Mouse (Mus musculus): Measurements from ENCODE around the gene Efna5. TPM values are rescaled to one million over a fixed set of nuclear protein-coding genes. Genes with fewer than 3 reads are reported as not detected.

The Efna5 gene
- total and polyA plus RNA-seq, 3 experiments: 0.04 to 0.23 TPM; not detected in 1

- H3K9me3 ChIP-seq (replicated peaks; ENCODE audit: low read length): no peaks in the 10 kb centered on the region
- no peak overlapping the region for H3K4me3 ChIP-seq (replicated peaks in 1 of 3; ENCODE audit: low read depth in 2 of 3, low read length in 2 of 3, poor library complexity in 1 of 3)
- H3K9ac ChIP-seq (ENCODE audit: insufficient read depth, low read depth): no peak overlapping the region
- H3K27ac ChIP-seq (ENCODE audit: insufficient read depth, low read depth): no peak overlapping the region
- in situ Hi-C loops (cut with MboI; ENCODE audit: low pct_ligation_motif_present, low pct_unique_long_range_greater_than_20kb, low sequenced_read_pairs): no loop called here
- no peaks in the 10 kb centered on the region for H3K4me1 ChIP-seq (ENCODE audit: control insufficient read depth in 1 of 2, insufficient read depth in 2 of 2)
- DNase-seq (ENCODE audit: extremely low read depth): no peak
- H3K4me2 ChIP-seq (ENCODE audit: insufficient read depth, low read depth, poor library complexity, severe bottlenecking): no peak overlapping the region
- no peaks in the 10 kb centered on the region for H3K36me3 ChIP-seq (replicated peaks in 1 of 2; ENCODE audit: control insufficient read depth in 1 of 2, insufficient read depth in 1 of 2, low read length in 1 of 2)
- H3K79me2 ChIP-seq (replicated peaks; ENCODE audit: control insufficient read depth, extremely low read depth, insufficient read depth, poor library complexity, severe bottlenecking): no peaks in the 10 kb centered on the region
- dilution Hi-C loops (cut with MboI; ENCODE audit: extremely low pct_ligation_motif_present, extremely low pct_unique_long_range_greater_than_20kb, low sequenced_read_pairs): no loop called here
- no peaks in the 10 kb centered on the region for H3K27me3 ChIP-seq (replicated peaks)
- TF ChIP-seq POLR2AphosphoS2 (IDR thresholded peaks at IDR 0.05; ENCODE audit: low read depth, low read length) (no peak), MXI1 (IDR thresholded peaks at IDR 0.05; ENCODE audit: low read depth, low read length) (no peak), ZKSCAN1 (IDR thresholded peaks at IDR 0.05; ENCODE audit: borderline replicate concordance, low read depth, low read length) (no peak), USF2 (conservative IDR thresholded peaks at IDR 0.05; ENCODE audit: low read depth, low read length) (no peak), MEF2A (IDR thresholded peaks at IDR 0.05; ENCODE audit: borderline replicate concordance, low read depth, low read length) (no peak), EP300 (IDR thresholded peaks at IDR 0.05; ENCODE audit: low read length) (no peak), KAT2A (IDR thresholded peaks at IDR 0.05; ENCODE audit: insufficient replicate concordance, low read length) (no peak), CTCF (conservative IDR thresholded peaks at IDR 0.05 in 1 of 2, IDR thresholded peaks at IDR 0.05 in 1 of 2; ENCODE audit: low read depth in 2 of 2, low read length in 2 of 2) (no peak), RAD21 (IDR thresholded peaks at IDR 0.05; ENCODE audit: low read depth, low read length) (no peak)
Observed at GRCm38 (mm10) chr17:62646836-62647235, 234.3 kb downstream of the Efna5 start.

- TF ChIP-seq ELF1 (IDR thresholded peaks at IDR 0.05; ENCODE audit: low read depth, low read length) (no peak), MAX (IDR thresholded peaks at IDR 0.05; ENCODE audit: low read length) (no peak), BHLHE40 (IDR thresholded peaks at IDR 0.05; ENCODE audit: low read depth, low read length) (no peak), ZMIZ1 (IDR thresholded peaks at IDR 0.05; ENCODE audit: low read depth, low read length) (no peak), IRF4 (IDR thresholded peaks at IDR 0.05; ENCODE audit: low read depth, low read length) (no peak), EP300 (IDR thresholded peaks at IDR 0.05; ENCODE audit: low read length) (no peak), RCOR1 (conservative IDR thresholded peaks at IDR 0.05; ENCODE audit: low read depth, low read length) (no peak), POLR2A (IDR thresholded peaks at IDR 0.05; ENCODE audit: low read depth, low read length) (no peak), HCFC1 (IDR thresholded peaks at IDR 0.05; ENCODE audit: low read depth, low read length) (no peak), NRF1 (IDR thresholded peaks at IDR 0.05; ENCODE audit: low read depth, low read length) (no peak), SIN3A (IDR thresholded peaks at IDR 0.05; ENCODE audit: low read length) (no peak), MXI1 (IDR thresholded peaks at IDR 0.05; ENCODE audit: low read depth, low read length) (no peak), ZC3H11A (IDR thresholded peaks at IDR 0.05; ENCODE audit: low read depth, low read length) (no peak), USF1 (IDR thresholded peaks at IDR 0.05; ENCODE audit: low read depth, low read length) (no peak), USF2 (conservative IDR thresholded peaks at IDR 0.05; ENCODE audit: low read depth, low read length) (no peak), MYC (IDR thresholded peaks at IDR 0.05; ENCODE audit: low read depth, low read length) (no peak), ETS1 (conservative IDR thresholded peaks at IDR 0.05; ENCODE audit: low read depth, low read length) (no peak), ZKSCAN1 (IDR thresholded peaks at IDR 0.05; ENCODE audit: borderline replicate concordance, low read depth, low read length) (no peak), POLR2AphosphoS2 (IDR thresholded peaks at IDR 0.05; ENCODE audit: low read depth, low read length) (no peak), JUND (conservative IDR thresholded peaks at IDR 0.05; ENCODE audit: low read depth, low read length) (no peak)
- Histone ChIP-seq H3K27me3 (replicated peaks) (no peaks in the 10 kb centered on the region), H3K79me2 (replicated peaks; ENCODE audit: control insufficient read depth, extremely low read depth, insufficient read depth, poor library complexity, severe bottlenecking) (no peaks in the 10 kb centered on the region), H3K4me3 (replicated peaks in 1 of 3; ENCODE audit: low read depth in 2 of 3, low read length in 2 of 3, poor library complexity in 1 of 3) (no peak overlapping the region), H3K4me1 (ENCODE audit: control insufficient read depth in 1 of 2, insufficient read depth in 2 of 2) (no peaks in the 10 kb centered on the region), H3K36me3 (replicated peaks in 1 of 2; ENCODE audit: control insufficient read depth in 1 of 2, insufficient read depth in 1 of 2, low read length in 1 of 2) (no peaks in the 10 kb centered on the region), H3K9ac (ENCODE audit: insufficient read depth, low read depth) (no peak overlapping the region), H3K4me2 (ENCODE audit: insufficient read depth, low read depth, poor library complexity, severe bottlenecking) (no peak overlapping the region), H3K27ac (ENCODE audit: insufficient read depth, low read depth) (no peak overlapping the region), H3K9me3 (replicated peaks; ENCODE audit: low read length) (no peaks in the 10 kb centered on the region)
- no peak for DNase-seq (ENCODE audit: extremely low read depth)
- dilution Hi-C loops (cut with MboI; ENCODE audit: extremely low pct_ligation_motif_present, extremely low pct_unique_long_range_greater_than_20kb, low sequenced_read_pairs): no loop called here
- in situ Hi-C loops (cut with MboI; ENCODE audit: low pct_ligation_motif_present, low pct_unique_long_range_greater_than_20kb, low sequenced_read_pairs): no loop called here
Observed at GRCm38 (mm10) chr17:62642447-62643145, 238.5 kb downstream of the Efna5 start.

All from CH12.LX (cell line).